Mouse (Mus musculus): ENCODE data around the gene Atp2a1. TPM values are rescaled to one million over a fixed set of nuclear protein-coding genes. Genes with fewer than 3 reads are reported as not detected.

Atp2a1 gene
- total RNA-seq, 1 experiment = 0.27 TPM

- H3K4me1 ChIP-seq (ENCODE audit: control insufficient read depth in 2 of 2, insufficient read depth in 2 of 2, low read length in 2 of 2, poor library complexity in 1 of 2) = peaks cover 0 to 3% of the 10 kb centered on the region in 2 experiments; a peak in 2 of 4 replicates
- H3K27ac ChIP-seq (ENCODE audit: insufficient read depth, low read depth, low read length, poor library complexity, severe bottlenecking) = no peak overlapping the region; the same call in 1 of the 2 replicates
- no peaks in the 10 kb centered on the region for H3K9me3 ChIP-seq (ENCODE audit: control insufficient read depth, insufficient read depth, low read depth, low read length)
- DNase-seq (ENCODE audit: low read depth, low spot score) = no peak
- H3K36me3 ChIP-seq (ENCODE audit: control insufficient read depth, insufficient read depth, low read length, poor library complexity, severe bottlenecking) = no peaks in the 10 kb centered on the region
- TF ChIP-seq HCFC1 (IDR thresholded peaks at IDR 0.05; ENCODE audit: borderline replicate concordance, insufficient read depth, low read length) (no peak), CHD2 (IDR thresholded peaks at IDR 0.05; ENCODE audit: low read depth, low read length) (no peak), ZC3H11A (IDR thresholded peaks at IDR 0.05; ENCODE audit: borderline replicate concordance, low read depth, low read length) (0 out of 2 replicates have a peak, but pooled peaks have one; percentile 71), ZNF384 (IDR thresholded peaks at IDR 0.05; ENCODE audit: low read depth, low read length) (no peak)
- in situ Hi-C loops (cut with MboI; ENCODE audit: low sequenced_read_pairs in 2 of 2, unreplicated experiment in 2 of 2) = no loop called here
- H3K9ac ChIP-seq (ENCODE audit: insufficient read depth, low read depth, low read length, poor library complexity, severe bottlenecking) = no peak overlapping the region
- H3K4me3 ChIP-seq (ENCODE audit: insufficient read depth in 1 of 2, low read depth in 1 of 2, low read length in 2 of 2, poor library complexity in 1 of 2, severe bottlenecking in 1 of 2) = peak overlapping the region in 1 of 2 experiments; percentile 76; a peak in 2 of 4 replicates
These were observed 18.8 kb upstream of the Atp2a1 start for GRCm38 (mm10) chr7:126481699-126482098.

DNA sequence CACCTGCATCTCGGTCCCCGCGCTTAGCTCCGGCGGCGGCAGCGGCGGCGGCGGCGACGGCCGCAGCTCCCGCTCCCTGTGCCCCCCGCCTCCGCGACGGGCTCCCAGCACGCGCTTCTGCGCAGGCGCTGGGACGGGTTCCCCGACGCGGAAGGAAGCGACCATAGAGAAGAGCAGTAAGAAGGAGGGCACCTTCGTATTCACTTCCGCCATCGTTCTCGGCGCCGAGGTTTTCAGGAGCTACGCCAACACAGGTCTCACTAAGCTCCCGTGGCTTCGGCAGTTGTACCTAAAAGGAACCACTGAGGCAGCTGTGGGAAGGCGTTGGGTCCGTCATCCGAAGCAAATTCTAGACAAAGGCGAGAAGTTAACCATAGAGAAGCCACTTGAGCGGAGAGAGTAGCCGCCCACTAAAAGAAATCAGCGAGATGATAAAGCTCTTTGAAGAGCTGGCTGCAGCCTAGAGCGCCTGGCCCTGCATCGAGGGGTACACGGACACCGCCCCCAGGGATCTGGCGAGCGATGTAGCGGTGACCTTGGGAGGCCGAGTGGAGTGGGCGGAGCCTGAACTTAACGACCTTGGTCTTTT is 12.2 kb upstream of the Atp2a1 start, which contains the start of gene Sh2b1:
Gene Sh2b1, minus strand, starts transcription at position 432 of the 589 bp plus-strand sequence.
- TF ChIP-seq ZC3H11A (IDR thresholded peaks at IDR 0.05; ENCODE audit: borderline replicate concordance, low read depth, low read length) = no peak
- peak; percentile 77; the same call in 1 of the 2 replicates for TF ChIP-seq HCFC1 (IDR thresholded peaks at IDR 0.05; ENCODE audit: borderline replicate concordance, insufficient read depth, low read length)
- Histone ChIP-seq H3K9ac (ENCODE audit: insufficient read depth, low read depth, low read length, poor library complexity, severe bottlenecking) (peak within 1 kb of the TSS; percentile 83), H3K4me3 (ENCODE audit: insufficient read depth in 1 of 2, low read depth in 1 of 2, low read length in 2 of 2, poor library complexity in 1 of 2, severe bottlenecking in 1 of 2) (peak within 1 kb of the TSS; percentile 70 to 99), H3K4me1 (ENCODE audit: control insufficient read depth in 2 of 2, insufficient read depth in 2 of 2, low read length in 2 of 2, poor library complexity in 1 of 2) (0 out of 4 replicates have a peak, but pooled peaks cover 0 to 2% of the 10 kb centered on the region in 2 experiments), H3K27ac (ENCODE audit: insufficient read depth, low read depth, low read length, poor library complexity, severe bottlenecking) (peak within 1 kb of the TSS; percentile 67; the same call in 1 of the 2 replicates), H3K9me3 (ENCODE audit: control insufficient read depth, insufficient read depth, low read depth, low read length) (no peaks in the 10 kb centered on the region), H3K36me3 (ENCODE audit: control insufficient read depth, insufficient read depth, low read length, poor library complexity, severe bottlenecking) (peaks cover 22% of the 10 kb centered on the region; the same call in 1 of the 2 replicates)
- in situ Hi-C loops (cut with MboI; ENCODE audit: low sequenced_read_pairs in 2 of 2, unreplicated experiment in 2 of 2) = no loop called here
- DNase-seq (ENCODE audit: low read depth, low spot score) = peak; percentile 85

DNA sequence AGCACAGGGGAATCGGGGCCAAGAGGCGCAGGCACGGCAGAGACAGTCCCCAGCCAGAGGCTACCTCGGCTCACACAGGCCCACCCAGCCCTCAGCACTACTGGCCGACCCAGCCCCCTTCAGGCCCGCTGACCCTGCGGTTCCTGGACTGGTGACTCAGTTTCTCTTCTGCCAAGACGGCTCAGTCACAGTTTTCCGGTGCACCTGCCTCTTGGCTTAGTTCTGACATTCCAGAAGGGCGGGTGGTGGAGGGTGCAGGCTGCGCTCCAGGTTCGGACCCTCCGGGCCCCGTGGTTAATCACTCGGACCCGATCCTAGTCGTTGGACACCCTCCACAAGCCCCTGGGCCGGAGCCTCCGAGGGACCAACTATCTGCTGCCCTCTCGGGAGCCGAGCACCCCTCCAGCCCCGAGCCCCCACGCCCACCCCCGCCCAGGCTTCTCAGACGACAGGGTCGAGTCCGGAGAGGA is 11.6 kb upstream of the Atp2a1 start:
- H3K9ac ChIP-seq (ENCODE audit: insufficient read depth, low read depth, low read length, poor library complexity, severe bottlenecking) = peak overlapping the region; percentile 83
- no peaks in the 10 kb centered on the region for H3K9me3 ChIP-seq (ENCODE audit: control insufficient read depth, insufficient read depth, low read depth, low read length)
- DNase-seq (ENCODE audit: low read depth, low spot score) = no peak
- no peak overlapping the region for H3K27ac ChIP-seq (ENCODE audit: insufficient read depth, low read depth, low read length, poor library complexity, severe bottlenecking)
- no peak for TF ChIP-seq ZC3H11A (IDR thresholded peaks at IDR 0.05; ENCODE audit: borderline replicate concordance, low read depth, low read length)
- TF ChIP-seq CHD2 (IDR thresholded peaks at IDR 0.05; ENCODE audit: low read depth, low read length) = no peak
- no peak for TF ChIP-seq MAFK (IDR thresholded peaks at IDR 0.05; ENCODE audit: insufficient read depth, low read depth, low read length)
- no peak for TF ChIP-seq HCFC1 (IDR thresholded peaks at IDR 0.05; ENCODE audit: borderline replicate concordance, insufficient read depth, low read length)
- TF ChIP-seq ZNF384 (IDR thresholded peaks at IDR 0.05; ENCODE audit: low read depth, low read length) = no peak
- in situ Hi-C loops (cut with MboI; ENCODE audit: low sequenced_read_pairs in 2 of 2, unreplicated experiment in 2 of 2) = no loop called here
- H3K4me1 ChIP-seq (ENCODE audit: control insufficient read depth in 2 of 2, insufficient read depth in 2 of 2, low read length in 2 of 2, poor library complexity in 1 of 2) = 0 out of 4 replicates have a peak, but pooled peaks cover 0 to 2% of the 10 kb centered on the region in 2 experiments
- peak overlapping the region; percentile 70 to 99 for H3K4me3 ChIP-seq (ENCODE audit: insufficient read depth in 1 of 2, low read depth in 1 of 2, low read length in 2 of 2, poor library complexity in 1 of 2, severe bottlenecking in 1 of 2)
- H3K36me3 ChIP-seq (ENCODE audit: control insufficient read depth, insufficient read depth, low read length, poor library complexity, severe bottlenecking) = peaks cover 27% of the 10 kb centered on the region; the same call in 1 of the 2 replicates

DNA sequence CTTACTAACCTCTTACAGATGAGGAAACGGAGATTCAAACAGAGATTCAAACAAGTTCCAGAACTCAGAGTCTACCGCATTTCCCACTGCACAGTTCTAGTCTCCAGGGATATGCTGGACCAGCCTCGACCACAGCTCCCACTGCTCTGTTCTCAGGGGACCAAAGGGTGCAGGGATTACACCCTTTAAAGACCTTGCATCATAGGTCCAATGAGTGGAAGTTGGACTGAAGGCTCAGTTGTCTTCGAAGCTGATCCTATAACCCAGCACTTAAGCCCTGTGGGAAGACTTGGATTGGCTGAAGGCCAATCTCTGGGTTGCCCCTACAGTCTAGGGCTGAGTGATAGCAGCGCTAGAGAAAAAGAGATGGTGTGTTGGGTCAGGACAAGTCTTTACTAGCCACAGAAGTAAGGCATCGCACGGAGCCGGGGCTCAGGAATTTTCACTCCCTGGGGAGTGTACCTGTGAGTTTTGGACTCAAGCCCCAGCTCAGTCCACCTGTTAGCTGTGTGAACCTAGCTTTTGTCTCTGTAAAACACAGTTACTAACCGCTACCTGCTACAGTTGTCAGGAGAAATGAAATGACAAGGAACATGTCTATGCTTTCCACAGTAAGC is 10.7 kb upstream of the Atp2a1 start:
- Histone ChIP-seq H3K36me3 (ENCODE audit: control insufficient read depth, insufficient read depth, low read length, poor library complexity, severe bottlenecking) (peaks cover 35% of the 10 kb centered on the region), H3K9ac (ENCODE audit: insufficient read depth, low read depth, low read length, poor library complexity, severe bottlenecking) (peak overlapping the region; percentile 83; the same call in 1 of the 2 replicates), H3K9me3 (ENCODE audit: control insufficient read depth, insufficient read depth, low read depth, low read length) (no peaks in the 10 kb centered on the region), H3K27ac (ENCODE audit: insufficient read depth, low read depth, low read length, poor library complexity, severe bottlenecking) (no peak overlapping the region), H3K4me3 (ENCODE audit: insufficient read depth in 1 of 2, low read depth in 1 of 2, low read length in 2 of 2, poor library complexity in 1 of 2, severe bottlenecking in 1 of 2) (peak overlapping the region; percentile 70 to 99; a peak in 2 of 4 replicates), H3K4me1 (ENCODE audit: control insufficient read depth in 2 of 2, insufficient read depth in 2 of 2, low read length in 2 of 2, poor library complexity in 1 of 2) (0 out of 4 replicates have a peak, but pooled peaks cover 0 to 2% of the 10 kb centered on the region in 2 experiments)
- no peak for DNase-seq (ENCODE audit: low read depth, low spot score)
- in situ Hi-C loops (cut with MboI; ENCODE audit: low sequenced_read_pairs in 2 of 2, unreplicated experiment in 2 of 2) = no loop called here
- no peak for TF ChIP-seq HCFC1 (IDR thresholded peaks at IDR 0.05; ENCODE audit: borderline replicate concordance, insufficient read depth, low read length)
- no peak for TF ChIP-seq CHD2 (IDR thresholded peaks at IDR 0.05; ENCODE audit: low read depth, low read length)
- TF ChIP-seq ZC3H11A (IDR thresholded peaks at IDR 0.05; ENCODE audit: borderline replicate concordance, low read depth, low read length) = no peak
- TF ChIP-seq MAFK (IDR thresholded peaks at IDR 0.05; ENCODE audit: insufficient read depth, low read depth, low read length) = no peak
- no peak for TF ChIP-seq ZNF384 (IDR thresholded peaks at IDR 0.05; ENCODE audit: low read depth, low read length)
